Mouse (Mus musculus): ENCODE data around the gene Gm21970.

The Gm21970 gene

GRCm38 (mm10) chr16:91391421-91391820 lies at the start of gene Gm21970:
TSS of gene Gm21970 (plus strand) at chr16:91391721.
- DNase-seq, result no peak

- DNase-seq, result no peak
Observed at GRCm38 (mm10) chr16:91346491-91346890, 45.0 kb upstream of the Gm21970 start.

GRCm38 (mm10) chr16:91347491-91348263 lies 43.8 kb upstream of the Gm21970 start:
- no peak for DNase-seq

- no peak for DNase-seq
Observed at GRCm38 (mm10) chr16:91348264-91348565, 43.3 kb upstream of the Gm21970 start.

DNA sequence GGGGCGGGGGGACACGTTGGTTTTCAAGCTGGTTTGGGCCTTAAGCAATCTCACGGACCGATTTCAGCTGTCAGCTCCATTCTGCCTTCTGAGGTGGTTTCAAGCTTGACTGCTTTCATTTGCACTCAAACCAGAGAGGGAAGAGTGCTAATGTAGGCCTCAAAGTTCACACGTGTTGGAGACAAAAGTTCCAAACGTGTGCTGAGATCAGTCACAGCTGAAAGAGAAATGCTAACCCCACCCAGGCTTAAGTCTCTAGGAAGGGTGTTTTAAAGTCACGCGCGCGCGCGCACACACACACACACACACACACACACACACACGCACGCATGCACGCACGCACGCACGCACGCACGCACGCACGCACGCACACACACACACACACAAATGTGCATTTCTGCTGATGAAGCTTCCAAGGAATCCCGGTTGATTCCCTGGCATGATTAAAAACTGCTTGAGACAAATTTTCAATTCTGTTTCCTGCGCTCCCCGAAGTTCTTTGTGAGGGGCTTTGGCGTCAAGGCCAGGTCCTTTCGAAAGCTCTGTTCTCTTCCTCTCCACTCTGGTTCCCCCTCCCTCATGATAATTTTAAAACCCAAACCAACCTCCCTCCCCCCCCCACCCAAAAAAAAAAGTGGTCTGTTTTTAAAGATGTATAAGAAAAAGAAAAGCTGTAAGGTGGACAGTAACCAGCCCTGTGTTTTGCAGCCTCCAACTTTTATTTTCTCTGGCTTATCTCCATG lies 42.8 kb upstream of the Gm21970 start:
- no peak for DNase-seq

- peak; percentile 47 to 65 for DNase-seq
Observed at GRCm38 (mm10) chr16:91352084-91352562, 39.4 kb upstream of the Gm21970 start.

- DNase-seq, result no peak
Observed at GRCm38 (mm10) chr16:91352749-91353148, 38.8 kb upstream of the Gm21970 start.

GRCm38 (mm10) chr16:91353177-91353576 lies 38.3 kb upstream of the Gm21970 start:
- DNase-seq, result no peak

DNA sequence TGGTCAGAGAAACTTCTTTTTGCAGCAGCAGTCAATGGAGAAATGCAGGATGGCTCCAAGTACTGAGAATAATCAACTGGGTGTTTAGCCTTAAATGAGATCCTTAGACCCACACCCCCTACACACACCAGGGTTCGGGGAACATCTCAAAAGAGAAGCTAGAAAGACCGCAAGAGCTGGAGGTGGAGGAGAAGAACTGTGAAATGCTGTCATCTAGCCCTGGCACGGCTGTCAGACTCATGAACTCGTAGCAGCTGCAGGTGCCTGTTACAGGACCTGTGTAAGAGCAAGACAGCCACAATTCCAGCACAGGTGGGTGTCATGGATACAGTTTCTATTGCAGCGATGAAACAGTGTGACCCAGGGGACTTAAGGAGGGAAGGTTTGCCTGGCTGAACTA lies 37.9 kb upstream of the Gm21970 start:
- no peak for DNase-seq

DNA sequence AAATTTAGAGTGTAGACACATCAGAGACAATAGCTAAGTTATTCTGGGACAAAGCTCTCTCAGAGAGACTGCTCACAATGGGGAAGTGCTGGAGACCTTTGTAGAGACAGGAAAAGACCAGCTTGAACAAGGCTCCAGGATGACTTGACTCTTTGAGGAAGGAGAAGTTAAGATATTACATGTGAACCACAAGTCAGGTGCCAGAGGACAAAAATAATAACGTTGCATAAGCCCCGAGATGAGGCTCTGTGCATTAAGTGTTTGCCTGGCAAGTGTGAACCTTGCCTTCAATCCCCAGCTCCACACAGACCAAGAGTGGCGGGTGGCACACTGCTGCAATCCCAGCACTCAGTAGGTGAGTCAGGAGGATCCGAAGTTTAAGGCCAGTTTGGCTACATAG lies 36.9 kb upstream of the Gm21970 start:
- no peak for DNase-seq

- DNase-seq, result no peak
Observed at GRCm38 (mm10) chr16:91355160-91355559, 36.4 kb upstream of the Gm21970 start.

DNA sequence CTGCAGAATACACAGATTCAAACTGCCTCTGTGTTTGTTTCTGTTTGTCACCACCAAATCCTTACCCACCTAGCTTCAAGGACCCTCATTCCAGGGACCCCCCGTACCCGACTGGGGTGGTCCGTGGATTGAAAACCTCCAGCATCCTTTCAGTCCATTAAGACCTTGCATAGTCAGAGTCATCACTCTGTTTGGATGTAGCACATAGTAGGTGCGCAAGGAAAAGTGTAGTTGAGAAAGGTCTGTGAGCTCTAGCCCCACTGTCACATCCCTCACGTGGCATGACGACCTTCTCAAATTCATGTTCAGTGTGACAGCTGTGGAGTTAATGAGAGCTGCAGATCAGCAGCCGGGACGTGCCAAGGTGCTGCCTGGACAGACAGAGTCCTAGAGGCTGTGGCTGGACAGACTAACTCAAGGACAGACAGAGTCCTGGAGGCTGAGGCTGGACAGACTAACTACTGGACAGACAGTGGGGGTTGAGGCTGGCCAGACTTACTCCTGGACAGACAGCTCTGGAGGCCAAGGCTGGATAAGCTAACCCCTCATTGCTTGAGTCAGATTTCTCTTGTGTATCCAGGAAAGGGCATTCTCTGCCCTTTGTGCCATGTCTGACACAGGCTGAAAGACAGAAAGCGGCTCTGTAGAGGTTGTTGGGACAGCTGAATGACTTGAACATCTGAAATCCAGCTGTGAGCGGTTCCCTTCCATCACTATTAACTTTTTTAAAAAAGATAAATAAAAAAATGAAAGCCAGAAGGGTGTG lies 34.6 kb upstream of the Gm21970 start:
- no peak for DNase-seq

- DNase-seq, result no peak
Observed at GRCm38 (mm10) chr16:91357526-91357900, 34.0 kb upstream of the Gm21970 start.

DNA sequence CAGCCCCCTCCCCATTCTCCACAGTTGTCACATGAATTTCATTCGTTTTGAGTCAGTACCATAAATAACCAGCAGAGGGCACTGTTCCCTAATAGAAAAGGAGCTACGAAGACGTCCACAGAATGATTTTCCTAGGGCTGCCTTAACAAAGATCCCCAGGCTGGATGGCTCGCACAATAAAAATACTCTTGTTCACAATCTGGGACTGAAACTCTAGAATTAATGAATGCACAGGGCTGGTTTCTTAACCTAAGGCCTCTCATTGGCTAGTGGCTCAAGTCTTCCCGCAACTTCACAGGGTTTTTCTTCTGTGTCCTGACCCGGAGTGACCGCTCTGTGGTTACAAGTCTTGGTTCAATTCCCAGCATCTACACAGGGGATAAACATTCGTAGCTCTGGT lies 33.0 kb upstream of the Gm21970 start:
- peak in 1 of 2 experiments; percentile 37 for DNase-seq

DNA sequence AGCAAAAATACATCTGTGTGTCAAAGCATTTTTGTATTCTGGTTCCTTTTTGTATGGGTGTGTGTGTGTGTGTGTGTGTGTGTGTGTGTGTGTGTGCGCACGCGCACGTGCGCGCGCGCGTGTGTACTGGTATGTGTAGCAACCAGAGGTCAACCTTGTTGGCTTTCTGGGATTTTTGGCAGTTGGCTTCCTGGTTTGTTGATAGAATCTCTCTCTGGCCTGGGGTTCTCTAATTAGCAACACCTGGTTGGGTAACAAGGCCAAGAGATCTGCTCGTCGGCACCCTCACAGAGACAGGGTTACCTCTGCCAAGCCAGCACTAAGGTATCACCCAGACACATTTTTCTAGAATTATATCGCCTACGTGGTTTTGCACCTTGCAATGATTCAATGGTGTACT lies 32.0 kb upstream of the Gm21970 start:
- no peak for DNase-seq

DNA sequence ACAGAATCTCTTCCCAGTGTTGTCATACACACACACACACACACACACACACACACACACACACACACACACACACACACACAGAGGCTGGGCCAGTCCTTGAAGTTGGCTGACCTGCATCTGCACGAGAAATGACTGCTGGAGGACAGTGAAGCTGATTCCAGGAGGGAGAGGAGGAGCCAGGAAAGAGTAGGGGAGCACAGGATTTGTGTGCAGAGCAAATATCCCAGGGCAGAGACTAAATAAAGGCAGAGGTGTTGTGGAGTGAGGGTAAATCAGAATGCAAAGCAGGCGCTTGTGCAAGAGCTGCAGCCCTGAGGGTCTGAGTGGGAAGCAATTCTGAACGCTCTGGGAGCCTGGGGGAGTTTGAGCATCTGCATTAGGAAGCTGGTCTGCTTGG lies 31.4 kb upstream of the Gm21970 start:
- no peak for DNase-seq

- no peak for DNase-seq
Observed at GRCm38 (mm10) chr16:91362006-91362405, 29.5 kb upstream of the Gm21970 start.

DNA sequence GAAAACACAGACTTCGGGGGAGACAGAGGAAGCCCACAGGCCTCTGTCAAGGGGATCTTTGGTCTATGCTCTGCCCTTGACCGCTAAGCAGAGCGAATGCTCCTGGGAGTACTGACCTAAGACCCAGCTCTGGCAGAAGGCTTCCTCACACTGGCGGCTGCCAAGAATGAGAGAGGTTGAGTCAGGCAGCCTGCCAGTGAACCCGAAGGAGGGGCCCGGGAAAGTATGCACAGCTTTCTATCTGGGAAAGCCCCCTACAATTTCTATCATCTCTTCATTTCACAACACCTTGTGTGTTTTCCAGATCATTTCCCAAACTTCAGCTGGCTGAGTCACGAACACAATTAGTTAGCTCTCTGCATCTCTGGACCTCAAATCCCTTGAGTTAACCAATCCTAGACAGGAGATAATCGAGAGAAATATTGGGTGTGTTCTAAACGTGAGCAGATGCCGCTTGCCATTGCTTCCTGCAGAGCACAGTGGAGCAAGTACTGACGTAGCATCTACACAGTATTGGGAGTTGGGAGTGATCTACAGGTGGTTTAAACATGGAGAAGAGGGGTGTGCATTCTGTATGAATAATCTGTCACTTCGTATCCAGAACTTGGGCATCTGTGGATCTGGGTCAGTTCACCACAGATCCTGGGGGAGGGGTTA lies 28.8 kb upstream of the Gm21970 start:
- DNase-seq, result peak; percentile 67 to 71

GRCm38 (mm10) chr16:91363483-91363882 lies 28.0 kb upstream of the Gm21970 start:
- peak; percentile 61 to 83 for DNase-seq

DNA sequence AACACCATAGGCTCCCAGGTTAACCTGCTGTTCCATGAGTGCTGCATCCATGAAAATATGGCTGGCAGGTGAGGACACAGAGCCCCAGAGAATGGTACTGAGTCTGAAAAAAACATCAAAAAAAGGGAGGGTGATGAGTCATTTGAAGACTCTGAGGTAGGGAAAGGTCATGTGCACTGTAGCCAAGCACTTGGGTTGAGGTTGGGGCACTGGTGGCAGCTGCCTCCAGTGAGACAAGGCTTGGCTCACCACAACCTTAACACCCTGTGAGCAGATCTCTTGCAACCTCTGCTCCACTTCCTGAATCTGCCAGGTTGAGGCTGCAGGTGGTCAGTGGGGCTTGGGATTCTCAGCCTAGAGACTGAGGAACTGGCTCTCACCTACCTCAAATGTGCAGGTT lies 25.0 kb upstream of the Gm21970 start:
- no peak for DNase-seq

DNA sequence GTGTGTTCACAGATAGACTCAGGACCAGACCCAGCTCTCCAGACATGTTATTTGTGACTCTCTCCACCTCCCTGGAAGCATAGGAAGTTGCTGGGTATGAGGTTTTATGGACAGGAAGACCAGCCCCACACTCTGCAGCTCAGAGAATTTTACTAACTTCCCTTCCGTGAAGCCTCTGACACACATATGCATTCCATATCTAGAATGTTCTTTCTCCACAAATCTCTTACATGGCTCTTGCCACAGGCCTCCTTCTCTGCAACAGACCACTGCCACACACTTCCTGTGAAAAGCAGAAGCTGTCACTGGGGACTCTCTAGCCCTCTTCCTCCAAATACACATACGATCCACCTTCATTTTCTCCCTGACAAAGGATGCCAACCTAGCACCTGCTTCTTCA lies 24.5 kb upstream of the Gm21970 start:
- DNase-seq, result no peak

- DNase-seq, result peak; percentile 77 to 82
Observed at GRCm38 (mm10) chr16:91372577-91373472, 18.7 kb upstream of the Gm21970 start, which contains the start of gene Ifnar2. TSS of gene Ifnar2 (plus strand) at chr16:91372783.
